Mouse (Mus musculus) neural tube, embryonic 15.5 days (tissue): ENCODE measurements at regions not wholly inside any gene's neighbourhood (a gene's known extent, or its start where the extent isn't known, plus 50 kb on each side); places are given as distances from the start of the nearest gene placed in this dataset.
A peak's percentile ranks its signal among the peaks of the same experiment; 100 is the strongest.

ENCODE experiments used
- ATAC-seq: fragments of 200-750 bp; cut with Nextera tagmentation; 2 replicates; pipeline ENCODE4 v1.8.0; 2017; ENCODE audit warnings: mild to moderate bottlenecking, moderate TSS enrichment, moderate library complexity; ENCODE audit not compliant: low FRiP score
- H3K27ac ChIP-seq: fragments of 300-500 bp; sonication (generic); replicated peaks from 2 replicates; pipeline ENCODE4 v1.5.1; 2015; ENCODE audit warnings: mild to moderate bottlenecking, inconsistent platforms
- H3K27me3 ChIP-seq: fragments of 300-500 bp; sonication (generic); replicated peaks from 2 replicates; pipeline ENCODE4 v1.6.1; 2015; ENCODE audit warnings: inconsistent platforms
- H3K36me3 ChIP-seq: fragments of 300-500 bp; sonication (generic); 2 replicates; pipeline ENCODE4 v1.6.1; 2015; ENCODE audit warnings: inconsistent platforms
- H3K4me1 ChIP-seq: fragments of 300-500 bp; sonication (generic); 2 replicates; pipeline ENCODE4 v1.6.1; 2015; ENCODE audit warnings: inconsistent platforms
- H3K4me2 ChIP-seq: fragments of 300-500 bp; sonication (generic); 2 replicates; pipeline ENCODE4 v1.6.1; 2015; ENCODE audit warnings: inconsistent platforms, mild to moderate bottlenecking, moderate library complexity
- H3K4me3 ChIP-seq: fragments of 300-500 bp; sonication (generic); replicated peaks from 2 replicates; pipeline ENCODE4 v1.5.1; 2015; ENCODE audit warnings: mild to moderate bottlenecking, inconsistent platforms
- H3K9ac ChIP-seq: fragments of 300-500 bp; sonication (generic); replicated peaks from 2 replicates; pipeline ENCODE4 v1.6.1; 2015; ENCODE audit warnings: mild to moderate bottlenecking, inconsistent platforms
- H3K9me3 ChIP-seq: fragments of 300-500 bp; sonication (generic); replicated peaks from 2 replicates; pipeline ENCODE4 v1.6.1; 2016; ENCODE audit warnings: inconsistent platforms
- WGBS: fragments of 180-500 bp; shearing (Covaris S2); methylation state at CpG from one replicate; pipeline ENCODE4 v1.1.7; 2015; ENCODE audit warnings: mixed read lengths; 5-methylcytosine and 5-hydroxymethylcytosine counted together

DNA sequence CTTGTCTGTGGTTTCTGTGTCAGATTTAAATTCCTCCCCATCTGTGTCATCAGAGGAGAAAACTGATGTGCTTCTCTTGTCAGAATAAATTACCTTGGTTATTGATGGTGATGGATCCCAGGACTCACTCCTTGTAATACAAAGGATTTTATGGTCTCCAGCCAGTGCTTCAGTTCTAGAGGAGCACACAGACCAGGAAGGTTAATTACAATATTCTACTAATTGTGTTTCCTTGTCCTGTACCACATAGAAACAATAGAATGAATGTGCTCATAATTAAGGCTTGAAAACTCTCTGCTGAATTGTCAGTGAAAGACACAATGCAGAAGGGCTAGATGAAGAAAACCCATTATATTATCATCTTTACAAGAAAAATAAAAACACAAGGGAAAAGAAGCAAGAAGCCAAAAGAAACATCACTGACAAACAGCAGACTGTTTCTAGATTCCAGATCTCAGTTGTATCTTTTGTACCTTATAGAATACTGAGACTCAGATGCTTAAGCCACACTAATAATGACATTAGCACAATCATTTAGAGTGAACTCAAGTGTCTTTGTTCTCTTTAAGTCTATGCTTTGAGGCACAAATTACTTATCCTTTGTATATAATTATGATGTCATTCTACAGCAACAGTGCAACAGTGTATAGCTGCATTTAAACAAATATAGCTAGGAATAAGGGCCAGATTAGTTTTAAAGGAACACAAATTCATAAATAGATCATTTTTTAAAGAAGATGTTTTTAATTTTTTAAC lies 3189.7 kb upstream of the Gm6569 start:
- Histone ChIP-seq H3K9me3 (no peaks in the 10 kb centered on the region), H3K27ac (no peak overlapping the region), H3K4me3 (no peak overlapping the region), H3K27me3 (no peaks in the 10 kb centered on the region), H3K4me2 (no peak overlapping the region), H3K36me3 (no peaks in the 10 kb centered on the region), H3K9ac (no peak overlapping the region), H3K4me1 (no peaks in the 10 kb centered on the region)
- ATAC-seq: 0 out of 2 replicates have a peak, but pooled peaks have one; percentile 31

DNA sequence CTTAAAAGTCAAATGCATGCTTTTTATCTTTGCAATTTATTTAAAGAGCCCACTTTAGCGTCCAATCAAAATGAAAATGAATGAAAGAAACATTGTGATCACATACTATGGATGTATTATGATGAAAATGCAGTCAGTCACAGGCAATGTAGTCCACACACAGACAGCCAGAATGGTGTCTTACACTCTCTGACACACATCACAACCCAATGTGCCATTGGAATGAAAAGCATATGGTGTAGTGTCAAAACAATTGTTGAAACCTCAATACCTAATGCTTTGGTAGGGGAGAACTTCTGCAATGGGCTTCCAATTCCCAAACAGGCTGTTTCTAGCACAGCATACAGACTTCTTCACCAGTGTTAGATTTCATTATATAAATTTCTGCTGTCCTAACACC lies 3158.8 kb upstream of the Gm6569 start:
- no peak overlapping the region for H3K9ac ChIP-seq
- no peak for ATAC-seq

DNA sequence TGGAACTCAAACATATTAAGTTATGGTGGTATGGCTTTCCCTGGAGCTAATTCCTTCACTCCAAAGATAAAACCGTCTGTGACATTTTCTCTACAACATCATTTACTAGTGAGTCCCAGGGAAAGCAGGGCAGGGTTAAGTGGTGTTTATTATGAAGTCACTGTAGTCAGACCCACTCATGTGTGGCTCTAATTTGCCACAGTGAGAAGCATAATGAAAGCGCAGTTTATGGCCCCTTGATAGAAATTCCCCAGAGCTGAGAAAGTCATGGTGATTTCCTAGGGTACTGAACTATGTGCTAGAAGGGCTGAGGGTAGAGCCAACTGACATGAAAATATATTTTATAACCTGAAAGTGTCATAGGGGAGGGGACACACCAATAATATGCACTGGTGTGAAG lies 3129.8 kb upstream of the Gm6569 start:
- no peaks in the 10 kb centered on the region for H3K36me3 ChIP-seq
- H3K9ac ChIP-seq: no peak overlapping the region
- no peaks in the 10 kb centered on the region for H3K9me3 ChIP-seq
- H3K4me3 ChIP-seq: no peak overlapping the region
- H3K4me1 ChIP-seq: no peaks in the 10 kb centered on the region
- ATAC-seq: no peak
- no peaks in the 10 kb centered on the region for H3K27me3 ChIP-seq
- WGBS: 33% methylated on average over 2 of the region's 2 CpGs
- no peak overlapping the region for H3K4me2 ChIP-seq
- no peak overlapping the region for H3K27ac ChIP-seq

More for the DNA sequence above, 3158.8 kb upstream of the Gm6569 start:
- Histone ChIP-seq H3K4me2 (no peak overlapping the region), H3K4me3 (no peak overlapping the region), H3K27ac (no peak overlapping the region), H3K27me3 (no peaks in the 10 kb centered on the region), H3K9me3 (no peaks in the 10 kb centered on the region), H3K4me1 (no peaks in the 10 kb centered on the region), H3K36me3 (no peaks in the 10 kb centered on the region)
- WGBS: 84% methylated on average over 1 of the region's 1 CpGs

DNA sequence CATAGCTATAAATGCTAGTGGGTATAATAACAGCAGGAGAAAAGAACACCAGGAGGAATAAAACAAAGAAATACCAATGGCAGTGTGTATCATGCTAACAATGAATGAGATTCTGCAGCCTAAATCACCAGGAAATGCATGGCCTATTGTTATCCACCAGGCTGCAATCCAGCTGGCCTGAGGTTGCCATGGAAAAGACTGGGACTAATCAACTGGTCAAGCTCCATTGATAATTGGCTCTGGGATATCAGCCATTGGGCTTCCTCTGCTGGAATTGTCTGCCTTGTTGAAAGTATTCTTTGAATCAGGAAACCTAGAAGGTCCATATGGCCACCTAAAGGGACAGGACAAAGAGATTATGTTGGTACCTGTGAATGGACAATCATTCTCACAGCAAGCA lies 3120.6 kb upstream of the Gm6569 start:
- peak; percentile 63; the same call in 1 of the 2 replicates for ATAC-seq
- H3K4me3 ChIP-seq: no peak overlapping the region

DNA sequence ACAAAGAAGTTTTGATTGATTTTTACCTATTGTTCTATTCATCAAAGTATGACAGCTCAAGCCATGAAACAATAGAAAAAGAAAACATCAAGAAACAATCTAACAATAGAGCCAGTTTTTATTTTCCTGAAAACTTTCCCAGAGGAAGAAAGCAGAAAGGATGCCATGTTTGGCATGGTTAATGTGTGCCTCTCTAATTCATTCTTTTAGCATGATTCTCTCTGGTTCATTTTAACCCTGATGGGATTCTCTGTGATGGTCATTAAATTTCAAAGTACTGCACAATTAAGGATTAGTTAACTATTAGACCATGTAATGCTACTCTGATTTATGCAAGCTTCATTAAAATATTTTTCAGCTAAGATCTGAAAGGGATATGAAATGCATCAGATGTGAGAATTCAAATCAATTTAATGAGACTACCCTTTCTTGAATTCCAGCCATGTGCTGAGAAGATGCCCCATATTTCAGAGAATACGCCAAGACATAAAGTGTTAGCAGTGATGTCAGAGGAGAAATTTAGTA lies 3106.9 kb upstream of the Gm6569 start:
- no peaks in the 10 kb centered on the region for H3K27me3 ChIP-seq
- H3K9ac ChIP-seq: no peak overlapping the region
- H3K4me1 ChIP-seq: no peaks in the 10 kb centered on the region
- no peak for ATAC-seq
- H3K27ac ChIP-seq: no peak overlapping the region
- H3K4me3 ChIP-seq: no peak overlapping the region
- H3K36me3 ChIP-seq: no peaks in the 10 kb centered on the region
- no peaks in the 10 kb centered on the region for H3K9me3 ChIP-seq
- no peak overlapping the region for H3K4me2 ChIP-seq
- WGBS: 76% methylated on average over 1 of the region's 1 CpGs

More for the DNA sequence above, 3120.6 kb upstream of the Gm6569 start:
- Histone ChIP-seq H3K9ac (no peak overlapping the region), H3K4me1 (peaks cover 5% of the 10 kb centered on the region; the same call in 1 of the 2 replicates), H3K27me3 (no peaks in the 10 kb centered on the region), H3K36me3 (no peaks in the 10 kb centered on the region), H3K9me3 (no peaks in the 10 kb centered on the region), H3K27ac (no peak overlapping the region), H3K4me2 (no peak overlapping the region)

DNA sequence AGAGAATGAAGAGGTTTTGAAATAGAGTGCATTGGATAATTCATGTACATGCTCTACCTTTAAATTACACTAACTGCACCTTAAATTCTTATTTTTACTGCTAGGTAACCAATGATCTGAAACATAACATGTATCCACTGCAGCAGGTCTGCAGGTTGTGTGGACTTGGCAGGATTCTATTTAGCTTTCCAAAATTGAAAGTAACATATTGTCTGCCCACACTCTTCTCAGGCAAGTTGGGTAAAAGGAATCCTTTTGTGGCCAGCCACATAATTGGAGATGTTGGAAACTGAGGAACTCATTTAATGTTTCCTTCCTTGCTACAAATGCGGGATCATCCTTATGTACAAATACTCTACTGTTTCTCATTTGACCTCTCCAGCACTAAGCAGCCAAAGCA lies 3106.4 kb upstream of the Gm6569 start:
- Histone ChIP-seq H3K27me3 (no peaks in the 10 kb centered on the region), H3K36me3 (no peaks in the 10 kb centered on the region), H3K27ac (no peak overlapping the region), H3K4me2 (no peak overlapping the region), H3K9me3 (no peaks in the 10 kb centered on the region), H3K4me1 (no peaks in the 10 kb centered on the region), H3K9ac (no peak overlapping the region), H3K4me3 (no peak overlapping the region)
- ATAC-seq: no peak
- 87% methylated on average over 1 of the region's 1 CpGs for WGBS

DNA sequence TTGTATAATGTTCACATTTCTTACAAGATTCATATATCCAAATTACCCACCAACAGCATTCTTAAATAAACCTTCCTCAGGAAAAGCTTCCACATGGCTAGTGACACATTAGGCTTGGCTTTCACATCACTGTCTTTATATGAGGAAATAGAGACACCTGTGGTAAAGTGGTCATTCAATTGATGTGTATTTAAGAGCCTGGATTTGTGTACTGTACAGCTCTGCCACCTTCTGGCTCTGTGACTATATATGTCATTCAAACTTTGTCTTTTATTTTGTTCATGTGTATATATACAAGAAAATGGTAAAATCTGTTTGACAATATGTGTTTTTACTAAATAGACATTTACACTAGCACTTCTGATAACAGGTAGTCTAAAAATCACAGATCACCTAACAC lies 3090.1 kb upstream of the Gm6569 start:
- H3K27ac ChIP-seq: no peak overlapping the region
- no peaks in the 10 kb centered on the region for H3K36me3 ChIP-seq
- H3K4me1 ChIP-seq: no peaks in the 10 kb centered on the region
- H3K27me3 ChIP-seq: no peaks in the 10 kb centered on the region
- H3K9me3 ChIP-seq: no peaks in the 10 kb centered on the region
- no peak overlapping the region for H3K4me3 ChIP-seq
- no peak overlapping the region for H3K4me2 ChIP-seq
- ATAC-seq: no peak
- no peak overlapping the region for H3K9ac ChIP-seq

DNA sequence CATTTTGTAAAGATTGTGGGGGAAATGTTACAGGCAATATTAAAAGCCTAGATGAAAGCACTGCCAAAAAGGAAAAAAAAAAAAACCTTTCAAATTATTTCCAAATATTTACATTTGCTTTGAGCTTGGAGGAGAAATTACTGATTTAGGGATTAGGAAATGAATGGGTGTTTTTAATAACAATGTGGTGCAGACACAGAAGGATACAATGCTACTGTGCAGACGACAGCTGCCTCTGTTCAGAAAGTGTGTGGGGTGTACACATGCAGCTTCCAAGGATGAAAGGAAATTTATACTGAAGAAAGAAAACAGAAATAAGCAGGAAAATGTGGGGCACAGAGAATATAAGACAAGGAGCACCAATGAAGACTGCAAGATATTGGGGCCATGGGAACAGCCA lies 3070.3 kb upstream of the Gm6569 start:
- ATAC-seq: no peak
- Histone ChIP-seq H3K9ac (no peak overlapping the region), H3K4me2 (no peak overlapping the region), H3K36me3 (no peaks in the 10 kb centered on the region), H3K4me1 (no peaks in the 10 kb centered on the region), H3K4me3 (no peak overlapping the region), H3K9me3 (no peaks in the 10 kb centered on the region), H3K27me3 (no peaks in the 10 kb centered on the region), H3K27ac (no peak overlapping the region)
- 36% methylated on average over 1 of the region's 1 CpGs for WGBS

DNA sequence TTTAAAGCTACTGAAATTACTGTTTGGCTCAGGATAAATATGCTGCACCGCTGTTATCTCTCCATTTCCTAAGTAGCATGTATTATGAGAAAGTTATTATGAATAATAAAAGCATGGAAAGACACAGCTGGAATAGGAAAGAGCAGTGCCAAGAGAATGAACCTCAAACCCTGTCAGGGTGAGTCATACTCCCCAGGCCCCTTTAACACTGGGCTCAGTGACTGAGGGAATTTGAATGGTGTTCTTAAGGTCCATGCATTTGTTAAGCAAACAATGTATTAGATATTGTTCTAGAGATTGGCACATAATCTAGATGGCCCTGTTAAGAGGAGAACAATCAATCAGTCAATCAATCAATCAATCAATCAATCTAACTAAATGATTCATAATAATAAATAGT lies 3069.8 kb upstream of the Gm6569 start:
- 60% methylated on average over 1 of the region's 1 CpGs for WGBS

DNA sequence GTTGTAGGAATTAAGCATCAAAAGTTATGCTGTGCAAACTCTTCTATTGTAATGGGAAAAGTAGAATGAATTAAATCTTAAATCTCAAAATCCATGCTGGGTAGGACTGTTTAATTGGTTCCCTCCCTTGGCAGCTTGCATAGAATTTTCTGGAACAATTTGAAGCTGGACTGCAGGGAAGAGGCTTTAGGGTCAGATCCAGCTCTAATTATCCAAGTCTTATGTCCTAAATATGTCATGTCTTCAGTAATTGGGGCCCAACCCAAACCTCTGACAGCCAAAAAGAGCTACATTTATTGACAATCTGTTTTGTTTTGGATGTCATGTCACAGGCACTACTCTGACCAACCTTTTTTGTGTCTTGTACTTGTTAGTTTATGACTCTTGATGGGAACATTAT lies 3068.9 kb upstream of the Gm6569 start:
- Histone ChIP-seq H3K4me2 (no peak overlapping the region), H3K9me3 (no peaks in the 10 kb centered on the region), H3K9ac (no peak overlapping the region), H3K4me1 (no peaks in the 10 kb centered on the region), H3K27me3 (no peaks in the 10 kb centered on the region), H3K36me3 (no peaks in the 10 kb centered on the region), H3K27ac (no peak overlapping the region), H3K4me3 (no peak overlapping the region)
- no peak for ATAC-seq

More for the DNA sequence above, 3069.8 kb upstream of the Gm6569 start:
- H3K9ac ChIP-seq: no peak overlapping the region
- H3K4me1 ChIP-seq: no peaks in the 10 kb centered on the region
- H3K4me3 ChIP-seq: no peak overlapping the region
- H3K9me3 ChIP-seq: no peaks in the 10 kb centered on the region
- no peaks in the 10 kb centered on the region for H3K36me3 ChIP-seq
- no peak for ATAC-seq
- no peaks in the 10 kb centered on the region for H3K27me3 ChIP-seq
- no peak overlapping the region for H3K27ac ChIP-seq
- no peak overlapping the region for H3K4me2 ChIP-seq
